Mouse (Mus musculus) neural tube, postnatal 0 days (tissue): ENCODE measurements around the gene Ces1e. TPM values are rescaled to one million over a fixed set of nuclear protein-coding genes. Genes with fewer than 3 reads are reported as not detected.

Experiments
- polyA plus RNA-seq: library from polyadenylated mRNA; unstranded; fragments of >200 nt; fragmentation: Nextera tagmentation; extraction: Ambion mirVana; gene quantifications from 2 replicates; pipeline ENCODE4 v1.2.1, GENCODE M21; 2015

The Ces1e gene
- polyA plus RNA-seq: not detected in 2 replicates

GRCm38 (mm10) chr8:93229446-93229845 lies at the start of gene Ces1e:
TSS of gene Ces1e (minus strand) at chr8:93229619.

GRCm38 (mm10) chr8:93197685-93198525 lies 31.5 kb downstream of the Ces1e start, which contains the start of gene Ces1d:
TSS of gene Ces1d (minus strand) at chr8:93197838.

Other genes with a start within 250 kb of the Ces1e start
- not detected in 2 replicates for gene Ces1a, start 181.4 kb downstream of the Ces1e start, polyA plus RNA-seq
- not detected in 2 replicates for gene Ces1b, start 149.6 kb downstream of the Ces1e start, polyA plus RNA-seq
- not detected in 2 replicates for gene Ces1c, start 98.3 kb downstream of the Ces1e start, polyA plus RNA-seq
- 0.10 and 0.15 TPM in 2 replicates for gene Ces1d, start 31.8 kb downstream of the Ces1e start, polyA plus RNA-seq
- gene Ces1f, start 50.1 kb upstream of the Ces1e start, polyA plus RNA-seq: 0.17 TPM in 1 of 2 replicates, not detected in the other
- gene Ces1g, start 107.7 kb upstream of the Ces1e start, polyA plus RNA-seq: not detected in 2 replicates
- gene Ces1h, start 150.1 kb upstream of the Ces1e start, polyA plus RNA-seq: not detected in 2 replicates